Mouse (Mus musculus) embryonic fibroblast, embryonic 13.5 days (primary cell): Measurements from ENCODE around the gene Zfp14.

Experiments
- CTCF ChIP-seq: IDR thresholded peaks from 2 replicates; pipeline ENCODE4 v1.5.1; 2011; ENCODE audit warnings: mild to moderate bottlenecking, control low read depth, low read length, moderate library complexity, borderline replicate concordance; ENCODE audit not compliant: insufficient read depth
- POLR2A ChIP-seq: IDR thresholded peaks from 2 replicates; pipeline ENCODE4 v1.6.1; 2011; ENCODE audit warnings: low read depth, mild to moderate bottlenecking, control low read depth, low read length, moderate library complexity

DNA sequence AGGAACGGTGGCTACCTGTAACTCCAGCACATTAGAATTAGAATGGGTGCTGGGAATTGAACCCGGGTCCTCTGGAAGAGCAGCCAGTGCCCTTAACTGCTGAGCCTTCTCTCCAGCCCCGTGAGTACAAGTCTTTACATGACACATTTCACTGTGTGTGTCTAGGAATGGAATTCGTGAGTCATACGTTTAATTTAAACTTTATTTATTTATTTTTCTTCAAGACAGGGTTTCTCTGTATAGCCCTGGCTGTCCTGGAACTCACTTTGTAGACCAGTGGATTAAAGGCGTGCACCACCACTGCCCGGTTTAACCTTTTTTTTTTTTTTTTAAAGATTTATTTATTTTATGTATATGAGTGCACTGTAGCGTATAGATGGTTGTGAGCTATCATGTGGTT, 56.0 kb downstream of the Zfp14 start:
- TF ChIP-seq POLR2A (no peak), CTCF (no peak)
